Mouse (Mus musculus) spleen, postnatal 14 days (tissue): Measurements from ENCODE around the gene Gse1.

Experiments used
- DNase-seq, 2 experiments: peaks; one replicate each; pipeline ENCODE4 v3.0.0; 2021 to 2022; ENCODE audit warnings: low spot score in 2 of 2

The Gse1 gene

DNA sequence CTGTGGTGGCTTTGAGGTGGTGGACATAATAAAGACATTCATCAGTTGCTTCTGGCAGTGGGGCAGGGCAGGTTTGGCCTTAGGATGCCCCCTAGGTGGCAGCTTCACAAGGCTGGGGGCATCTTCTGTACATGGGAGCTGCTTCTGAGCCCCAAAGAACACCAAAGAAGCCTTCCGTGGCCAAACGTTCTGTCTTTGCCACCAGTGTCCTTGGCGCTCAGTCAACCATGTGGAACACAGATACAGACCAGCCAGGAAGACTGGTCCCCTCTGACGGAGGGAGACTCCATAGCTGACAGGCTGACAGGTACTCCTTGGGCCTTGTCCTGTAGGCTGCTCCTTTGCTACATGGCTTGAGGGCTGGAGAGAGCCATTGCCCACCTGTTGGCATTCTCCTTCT, 45.2 kb downstream of the Gse1 start:
- DNase-seq: no peak

DNA sequence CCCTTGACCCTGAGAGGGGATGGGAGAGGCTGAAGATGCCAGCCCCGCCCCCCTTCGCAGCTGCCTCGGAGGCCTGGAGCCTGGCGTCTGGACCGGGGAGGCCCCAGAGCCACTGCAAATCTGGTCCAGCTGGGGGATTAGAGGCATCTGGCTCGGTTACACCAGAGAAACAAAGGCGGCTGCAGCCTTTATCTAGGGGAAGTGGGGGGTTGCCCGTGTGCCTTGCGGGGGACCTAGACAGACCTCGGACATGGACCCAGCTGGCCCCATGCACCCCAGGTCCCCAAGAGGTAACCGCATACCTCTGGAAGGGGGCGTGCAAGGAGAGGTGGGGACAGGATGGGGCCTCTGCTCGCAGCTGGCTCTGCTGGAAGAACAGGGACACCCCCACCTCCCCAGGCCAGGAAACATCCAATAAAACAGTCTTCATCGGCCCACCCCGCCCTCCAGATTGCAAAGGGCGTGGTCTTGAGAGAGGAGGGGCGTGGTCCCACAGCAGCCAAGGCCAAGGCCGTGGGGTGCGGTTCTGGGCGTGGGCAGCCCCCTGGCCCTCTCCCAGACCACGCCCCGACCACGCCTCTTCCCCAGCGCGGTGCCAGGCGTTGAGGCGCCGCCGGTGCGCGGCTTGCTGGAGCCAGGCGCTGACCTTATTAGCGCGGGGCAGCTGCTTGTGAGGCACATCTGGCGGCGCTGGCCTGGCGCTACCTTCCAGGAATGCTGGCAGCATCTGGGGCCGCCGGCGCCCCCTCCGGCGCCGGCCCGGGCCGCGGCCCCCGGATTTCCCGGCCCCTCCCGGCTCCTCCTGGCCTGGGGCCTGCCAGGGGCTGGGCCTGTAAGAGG, 48.0 kb downstream of the Gse1 start:
- DNase-seq: peak; percentile 77 to 86

DNA sequence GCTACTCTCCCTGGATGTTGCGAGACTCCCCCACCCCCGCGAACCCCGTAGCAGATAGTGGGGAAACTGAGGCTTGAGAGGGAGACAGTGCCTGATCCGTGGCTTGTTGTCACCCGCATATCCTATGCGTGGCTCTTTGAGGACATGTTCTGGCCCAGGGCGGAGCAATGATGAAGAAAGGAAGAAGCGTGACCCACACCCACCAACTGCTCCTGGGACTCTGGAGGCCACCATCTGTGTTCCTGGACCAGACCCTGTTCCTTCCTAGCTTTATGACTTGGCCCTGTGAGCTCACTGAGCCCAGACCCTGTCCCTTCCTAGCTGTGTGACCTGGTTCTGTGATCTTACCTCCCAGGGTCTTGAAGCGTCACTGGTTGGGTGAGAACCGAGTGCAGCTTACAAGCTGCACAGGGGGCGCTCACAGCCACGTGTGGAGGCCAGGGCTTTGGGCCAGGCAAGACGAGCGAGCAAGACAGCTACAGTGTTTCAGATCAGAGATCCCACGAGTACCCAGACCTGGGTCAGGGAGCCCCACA, 48.7 kb downstream of the Gse1 start:
- no peak for DNase-seq

DNA sequence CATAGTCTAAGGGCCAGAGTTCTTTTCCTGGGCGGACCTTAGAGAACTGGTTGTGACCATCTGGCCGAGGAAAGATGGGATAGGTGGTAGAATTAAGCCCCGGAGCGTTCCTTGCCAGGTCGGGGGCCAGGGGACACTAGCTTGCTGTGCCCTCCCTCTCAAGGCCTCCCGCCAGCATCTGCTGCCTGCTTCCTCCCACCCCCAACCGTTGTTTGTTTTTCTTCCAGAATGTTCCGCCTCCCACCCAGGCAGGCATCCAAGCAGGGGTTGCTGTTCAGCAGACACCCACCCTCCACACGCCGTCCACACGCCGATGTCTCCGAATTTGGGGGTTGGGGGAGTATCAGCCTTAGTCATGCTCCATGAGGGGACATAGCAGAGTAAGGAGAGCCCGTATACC, 49.8 kb downstream of the Gse1 start:
- no peak for DNase-seq

DNA sequence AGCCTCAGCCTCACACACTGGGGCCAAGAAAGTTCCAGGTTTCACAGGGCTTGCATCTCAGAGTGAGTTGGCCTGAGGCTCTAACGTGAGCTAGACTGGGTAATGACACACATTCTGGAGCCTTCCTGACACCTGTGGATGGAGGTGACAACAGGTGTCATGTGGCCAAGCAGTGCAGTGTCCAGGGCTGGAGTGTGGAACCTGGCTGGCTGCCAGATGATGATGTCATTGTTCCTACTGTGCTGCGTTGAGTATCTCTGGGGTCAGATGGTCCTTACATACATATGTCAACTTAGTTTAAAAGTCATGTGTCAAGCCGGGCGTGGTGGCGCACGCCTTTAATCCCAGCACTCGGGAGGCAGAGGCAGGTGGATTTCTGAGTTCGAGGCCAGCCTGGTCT, 51.2 kb downstream of the Gse1 start:
- DNase-seq: no peak

DNA sequence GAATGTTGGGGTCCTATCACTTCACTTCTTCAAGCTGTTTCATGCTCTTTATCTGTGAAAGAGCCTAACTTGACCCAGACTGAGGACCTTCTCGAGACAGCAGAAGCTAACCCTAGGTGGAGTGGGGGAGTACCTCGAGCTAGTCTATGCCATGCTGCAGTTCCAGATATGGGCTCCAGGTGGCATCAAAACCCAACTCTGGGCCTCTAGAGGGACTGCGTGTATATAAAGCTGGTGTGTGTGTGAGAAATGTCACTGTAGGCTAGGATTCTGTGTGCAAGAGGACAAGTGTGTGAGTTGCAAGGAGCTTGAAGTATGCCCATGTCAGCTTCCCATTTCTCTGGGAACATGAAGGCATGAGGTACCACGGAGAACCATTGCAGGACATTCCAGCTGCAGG, 53.2 kb downstream of the Gse1 start:
- DNase-seq: peak; percentile 55 to 72

DNA sequence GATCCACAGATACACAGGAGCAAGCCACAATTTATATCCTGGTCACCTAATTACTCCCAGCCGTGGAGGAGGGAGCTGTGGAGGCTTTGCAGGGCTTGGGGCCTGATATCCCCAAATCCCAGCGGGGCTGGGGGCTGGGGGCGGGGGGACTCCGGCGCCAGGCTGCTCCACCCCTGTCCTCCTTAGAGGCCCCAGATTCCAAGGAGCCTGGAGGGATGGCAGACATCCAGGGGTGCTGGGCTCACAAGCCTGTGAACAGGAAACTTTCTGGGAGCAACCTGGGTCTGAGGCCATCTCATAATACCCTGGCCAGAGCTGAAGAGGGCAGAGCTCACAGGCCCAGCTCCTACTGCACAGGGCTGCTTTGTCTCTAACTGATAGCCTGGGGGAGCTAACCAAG, 54.2 kb downstream of the Gse1 start:
- DNase-seq: no peak

DNA sequence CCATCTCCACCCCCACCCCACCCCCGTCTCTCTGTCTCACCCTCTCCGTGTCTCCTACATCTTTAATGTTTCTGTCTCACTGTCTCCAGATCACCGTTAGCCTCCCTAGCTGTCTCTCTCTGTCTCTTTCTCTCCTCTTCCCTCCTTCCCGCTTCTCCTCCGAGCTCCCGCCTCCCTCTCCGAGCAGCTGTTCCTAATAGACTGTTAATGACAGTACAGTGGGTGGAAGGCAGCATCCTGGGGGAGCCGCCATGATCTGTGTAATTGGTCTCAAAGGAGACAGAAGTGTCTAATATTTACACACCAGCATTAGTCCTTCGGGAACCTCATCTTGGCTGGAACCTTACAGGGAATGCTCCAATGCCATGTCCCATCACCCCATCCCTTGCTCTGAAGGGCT, 56.0 kb downstream of the Gse1 start:
- DNase-seq: no peak

DNA sequence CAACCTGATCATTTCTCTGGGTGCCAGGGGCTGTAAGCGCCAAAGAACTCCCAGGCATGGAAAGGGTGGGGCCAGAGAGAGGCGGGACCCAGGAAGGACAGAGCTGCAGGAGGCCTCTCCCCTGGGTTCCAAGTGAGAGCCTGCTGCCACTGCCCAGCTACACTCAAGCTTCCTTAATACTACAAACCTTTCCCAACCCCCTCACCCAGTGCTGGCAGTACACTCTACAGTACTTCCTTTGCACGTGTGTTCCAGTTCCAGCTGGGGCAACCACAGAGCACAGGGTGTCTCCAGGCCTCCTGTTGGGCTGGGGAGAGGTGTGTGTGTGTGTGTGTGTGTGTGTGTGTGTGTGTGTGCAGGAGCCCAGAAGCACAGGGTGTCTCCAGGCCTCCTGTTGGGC, 56.8 kb downstream of the Gse1 start:
- no peak for DNase-seq

DNA sequence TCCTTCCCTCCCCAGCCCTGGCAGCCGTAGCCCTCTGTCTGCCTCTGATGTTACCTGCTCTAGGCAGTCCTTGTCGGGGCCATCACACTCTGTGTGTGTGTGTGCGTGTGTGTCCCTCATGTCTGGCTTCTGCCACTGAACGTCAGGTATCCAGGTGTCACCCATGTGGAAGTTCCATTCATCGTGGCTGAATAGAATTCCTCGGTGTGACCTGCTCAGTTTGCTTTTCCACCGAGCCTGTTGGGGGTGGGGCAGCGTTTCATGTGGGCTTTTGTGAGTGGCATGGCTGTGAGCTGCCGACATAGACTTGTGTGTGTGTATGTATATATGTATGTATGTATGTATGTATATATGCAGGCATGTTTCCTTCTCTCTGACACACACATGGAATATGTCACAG, 57.6 kb downstream of the Gse1 start:
- no peak for DNase-seq

DNA sequence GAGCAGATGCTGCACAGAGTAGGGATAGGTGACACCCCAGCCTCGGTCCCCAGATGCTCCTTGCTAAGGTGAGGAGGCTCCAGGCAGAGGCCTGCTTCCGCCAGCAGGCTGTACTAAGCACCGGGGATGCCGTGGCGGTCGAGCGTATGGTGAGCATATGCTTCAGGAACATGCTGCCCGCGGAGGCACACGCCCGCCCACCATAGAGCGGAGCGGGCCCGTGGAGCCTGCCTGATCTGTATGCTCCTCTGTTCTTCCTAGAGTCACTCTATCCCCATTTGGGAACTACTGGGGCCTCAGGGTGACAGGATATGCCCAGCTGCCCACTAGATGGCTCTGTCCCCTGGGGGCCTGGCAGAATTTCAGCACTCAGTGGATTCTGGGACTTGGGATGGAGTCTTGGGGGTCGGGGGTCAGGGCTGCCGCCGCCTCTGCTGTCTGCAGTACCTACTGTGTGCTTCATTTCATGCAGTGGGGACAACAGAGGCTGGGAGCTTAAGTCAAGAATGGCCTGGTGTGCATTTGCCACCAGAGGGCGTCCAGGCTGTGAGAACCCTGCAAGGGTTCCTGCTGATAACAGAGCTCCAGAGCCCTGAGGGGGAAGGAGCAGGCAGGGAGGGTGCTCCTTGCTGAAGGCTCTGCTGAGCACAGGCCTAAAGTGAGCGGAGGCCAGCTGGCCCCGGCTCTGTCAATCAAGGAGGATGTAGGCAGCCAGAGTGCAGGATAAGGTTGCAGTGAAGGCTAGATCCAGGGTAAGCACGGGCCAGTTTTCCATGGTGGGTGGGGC, 60.1 kb downstream of the Gse1 start:
- DNase-seq: peak; percentile 62 to 68

DNA sequence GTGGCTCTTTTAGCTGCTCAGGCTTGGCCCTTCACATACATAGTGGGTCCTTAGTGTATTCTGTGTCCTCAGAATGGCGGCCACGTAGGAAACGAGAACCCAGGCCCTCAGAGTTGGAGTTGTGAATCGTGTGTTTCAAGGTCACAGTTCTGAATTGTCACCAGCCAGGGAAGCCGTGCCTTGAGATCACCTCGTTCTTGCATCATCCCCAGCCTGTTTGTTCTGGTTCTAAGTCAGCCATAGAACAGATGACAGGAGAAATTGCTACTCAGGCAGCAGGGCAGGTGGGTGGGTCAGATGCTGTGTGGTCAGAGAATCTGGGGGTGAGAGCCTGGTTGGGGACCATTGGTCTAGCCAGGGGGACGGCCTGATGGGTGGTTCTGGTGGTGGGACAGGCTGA, 60.9 kb downstream of the Gse1 start:
- no peak for DNase-seq

DNA sequence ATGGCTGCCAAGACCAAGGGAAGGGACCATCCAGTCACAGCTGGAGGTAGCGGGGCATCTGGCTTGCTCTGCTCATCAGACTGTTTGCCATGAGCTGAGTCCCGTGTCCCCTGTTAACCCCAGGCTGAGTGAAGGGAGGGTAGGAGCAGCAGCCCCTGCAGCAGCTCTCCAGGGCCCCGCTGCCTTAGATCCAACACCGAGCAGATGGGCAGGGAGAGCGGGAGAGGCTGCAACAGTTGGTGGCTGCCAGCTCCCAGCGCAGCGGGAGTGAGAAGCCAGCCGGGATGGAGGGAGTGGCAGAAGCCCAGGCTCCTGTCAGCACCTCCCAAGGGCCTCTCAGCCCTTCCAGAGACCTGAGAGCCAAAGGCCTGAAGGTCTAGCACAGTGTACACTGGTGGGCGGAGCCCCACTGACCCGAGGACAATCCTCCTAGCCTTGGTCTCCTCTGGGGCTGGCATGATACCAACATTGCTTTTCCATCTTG, 61.5 kb downstream of the Gse1 start:
- no peak for DNase-seq

DNA sequence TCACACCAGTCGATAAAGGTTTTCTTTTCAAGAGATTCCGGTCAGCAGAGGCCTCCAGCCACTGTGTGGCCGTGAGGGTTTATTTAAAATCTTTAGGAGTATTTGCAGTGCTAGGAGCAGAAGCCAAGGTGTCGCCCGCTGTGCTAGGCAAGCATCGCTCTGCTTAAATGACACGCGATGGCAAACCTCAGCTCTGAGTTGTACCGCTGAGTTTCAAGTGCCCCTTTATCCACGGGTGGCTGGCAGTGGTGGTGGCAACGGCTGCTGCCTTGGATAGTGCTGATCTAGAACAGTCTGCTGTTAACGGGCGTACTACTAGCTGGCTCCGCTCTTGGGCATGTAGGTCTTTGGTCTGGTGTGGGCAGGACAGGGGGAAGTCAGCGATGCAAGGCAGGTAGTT, 62.4 kb downstream of the Gse1 start:
- DNase-seq: no peak

DNA sequence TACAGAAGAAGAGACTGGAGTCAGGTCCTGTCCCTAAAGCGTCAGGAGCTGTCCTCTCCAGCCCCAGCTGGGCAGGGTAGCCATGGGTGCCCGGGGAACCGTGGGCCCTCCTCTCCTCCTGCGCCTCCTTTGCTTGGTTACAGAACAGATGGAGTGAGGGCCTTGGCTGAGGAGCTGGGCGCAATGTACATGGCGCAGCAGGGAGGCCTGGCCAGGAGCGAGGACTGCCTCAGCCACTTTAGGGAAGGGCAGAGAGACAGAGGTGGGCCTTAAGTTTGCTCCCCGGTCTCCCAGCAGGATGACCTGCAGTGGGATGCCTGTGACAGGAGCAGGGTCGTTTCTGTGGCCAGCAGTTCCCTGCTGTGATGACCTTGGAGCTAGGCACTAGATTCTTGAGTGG, 63.4 kb downstream of the Gse1 start:
- no peak for DNase-seq

DNA sequence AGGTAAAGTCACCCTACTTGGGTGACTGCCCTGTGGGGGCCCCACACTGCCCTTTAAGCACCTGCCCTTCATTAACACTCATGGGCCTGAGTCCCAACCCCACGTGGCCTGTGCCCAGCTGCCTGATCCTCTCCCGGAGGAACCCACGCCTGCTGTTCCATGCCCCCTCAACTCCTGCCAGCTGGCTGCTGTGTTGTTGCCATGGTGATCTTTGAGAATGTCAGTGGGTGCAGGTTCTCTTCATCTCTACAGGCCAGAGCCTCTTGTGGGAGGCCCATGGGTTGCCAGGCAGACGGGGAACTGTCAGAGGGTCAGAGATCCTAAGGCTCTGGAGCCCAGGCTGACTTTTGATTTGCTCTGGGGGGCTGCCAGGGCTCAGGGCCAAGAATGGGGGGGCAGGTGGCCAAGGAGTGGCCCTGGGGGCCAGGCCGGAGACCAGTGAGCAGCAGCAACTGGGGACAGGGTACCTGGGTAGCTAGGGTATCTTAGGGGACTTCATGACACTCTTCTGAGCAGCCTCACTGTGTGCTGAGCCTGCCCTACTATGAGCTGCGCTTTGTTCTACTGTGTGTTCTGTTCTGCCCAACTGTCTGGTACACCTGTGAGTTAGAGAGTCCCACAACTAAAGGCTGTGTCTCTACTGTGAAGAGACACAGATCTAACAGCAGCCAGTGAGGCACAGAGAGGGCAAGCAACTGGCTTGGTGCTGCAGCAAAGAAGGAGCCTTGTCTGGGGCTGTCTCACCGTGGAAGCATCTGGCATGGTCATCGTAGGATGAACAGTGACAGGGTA, 64.3 kb downstream of the Gse1 start:
- DNase-seq: no peak

DNA sequence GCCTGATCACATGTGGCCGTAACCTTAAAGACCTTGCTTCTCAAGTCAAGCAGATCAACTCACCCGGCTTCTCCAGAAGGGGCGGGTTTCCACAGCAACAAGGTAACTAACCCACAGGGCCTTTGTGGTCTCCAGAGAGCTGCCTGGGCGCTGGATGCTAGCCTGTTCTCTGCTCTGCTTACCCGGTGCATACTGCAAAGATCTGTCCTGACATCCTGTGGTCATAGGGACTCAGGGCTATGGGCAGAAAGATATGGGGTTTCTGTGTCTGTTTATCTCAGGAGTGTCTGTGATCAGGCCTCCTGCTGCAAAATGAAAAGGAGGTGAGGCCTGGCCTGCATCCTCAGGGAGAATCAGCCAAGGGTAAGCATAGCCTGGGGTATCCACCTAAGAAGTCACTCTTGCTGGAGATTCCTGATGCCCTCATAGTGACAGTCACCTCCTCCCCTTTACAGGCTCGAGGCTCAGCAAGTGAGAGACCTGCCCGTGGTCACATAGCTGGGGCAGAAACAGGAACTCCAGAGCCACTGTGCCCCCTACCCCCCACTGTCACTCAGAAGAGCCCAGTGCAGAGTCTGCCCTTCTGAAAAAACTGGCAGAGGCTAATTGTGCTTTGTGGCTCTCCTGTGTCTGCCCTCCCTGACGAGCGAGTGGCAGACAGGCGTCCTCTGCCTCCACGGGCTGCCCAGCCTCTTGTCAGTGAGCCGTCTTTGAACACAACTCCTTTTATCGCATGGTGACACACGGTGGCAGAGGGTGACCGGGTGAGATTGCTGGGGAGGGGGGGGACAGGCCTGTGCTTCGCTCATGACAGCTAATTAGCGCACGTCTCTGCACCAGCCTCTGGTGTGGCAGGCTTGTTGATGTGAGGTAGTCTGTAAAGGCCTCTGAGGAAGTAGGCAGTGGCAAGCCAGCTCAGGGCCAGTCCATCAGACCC, 65.4 kb downstream of the Gse1 start:
- peak; percentile 62 to 71 for DNase-seq

DNA sequence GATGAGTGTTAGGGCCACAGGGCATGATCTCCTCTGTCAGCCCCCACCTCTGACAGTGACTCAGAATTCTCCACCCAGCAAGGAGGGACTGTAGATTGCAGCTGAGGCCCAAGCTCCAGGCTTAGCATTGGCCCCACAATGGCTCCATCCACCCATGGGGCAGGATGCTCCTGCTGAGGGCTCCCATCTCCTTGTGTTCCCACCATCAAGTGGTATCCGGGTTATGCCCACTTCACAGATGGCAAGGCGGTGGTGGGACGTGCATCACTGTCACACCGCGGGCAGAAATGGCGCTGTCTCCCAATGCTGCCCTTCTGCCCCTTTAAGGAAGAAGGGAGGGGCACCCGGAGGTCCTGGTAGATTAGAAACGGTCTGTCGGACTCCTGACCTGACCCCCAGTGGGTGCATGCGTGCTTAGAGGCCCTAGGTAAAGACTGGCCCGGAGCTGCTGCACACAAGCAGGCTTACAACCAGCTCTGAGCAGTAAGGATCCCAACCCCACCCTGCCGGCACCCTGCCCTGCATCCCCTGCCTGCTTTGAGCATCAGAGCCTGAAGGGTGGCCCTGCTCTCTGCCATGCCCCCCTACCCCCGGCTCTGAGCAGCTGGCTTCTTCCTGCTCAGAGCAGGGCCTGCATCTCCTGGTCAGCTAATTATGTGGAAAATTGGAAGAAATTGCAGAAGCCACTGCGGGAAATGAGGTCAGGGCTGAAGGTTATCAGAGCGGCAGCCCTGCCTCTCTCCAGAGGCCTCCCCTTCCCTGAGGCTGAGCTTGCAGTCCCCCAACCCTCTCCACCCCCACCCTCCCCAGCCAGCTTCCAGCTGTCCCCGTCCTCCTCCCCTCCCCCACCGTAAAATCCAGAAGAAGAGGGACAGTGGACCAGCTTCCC, 67.0 kb downstream of the Gse1 start:
- no peak for DNase-seq

DNA sequence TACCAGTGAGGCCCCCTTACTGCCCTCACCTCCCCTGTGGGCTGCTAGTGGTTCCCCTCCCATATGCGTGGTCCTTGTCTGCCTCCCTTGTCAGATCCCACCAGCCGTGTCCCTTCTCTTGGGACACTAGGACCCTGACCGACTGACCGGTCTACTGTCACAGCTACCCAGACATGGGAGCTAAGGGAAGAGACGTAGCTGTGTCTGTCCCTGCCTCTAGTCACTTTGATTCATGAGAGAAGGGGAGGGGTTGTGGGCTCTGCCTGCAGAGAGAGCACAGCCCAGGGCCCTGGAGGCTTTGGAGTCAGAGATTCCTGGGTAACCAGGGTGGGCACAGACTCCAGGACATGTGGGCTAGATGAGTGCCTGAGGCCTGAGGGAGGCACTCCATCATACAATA, 68.7 kb downstream of the Gse1 start:
- DNase-seq: no peak
